Comparison of ENCODE assay signal across 21 mouse cellular contexts in genomic region chr19:5589159-5589558, GRCm38 (mm10). TPM values are rescaled to one million over a fixed set of nuclear protein-coding genes. Genes with fewer than 3 reads are reported as not detected.
DNase-seq lines count a peak whose midpoint lies in the region; ATAC-seq and TF ChIP-seq lines count a peak whose summit lies in the region.
"Had no signal": no experiment of that assay in that cellular context is flagged by ENCODE, and none has a peak within 500 bp of the region (broad histone marks: within the 10 kb centered on the region; RNA-seq: fewer than 3 reads in every experiment).

No protein-coding gene starts in this region.

- no peak overlapping the region for H3K4me2 ChIP-seq in kidney, embryonic 16.5 days (replicated peaks; ENCODE audit: low read depth, low read length)
- no peak overlapping the region for H3K4me2 ChIP-seq in lung, postnatal 0 days (replicated peaks; ENCODE audit: low read depth, low read length)
- H3K4me2 ChIP-seq: embryonic facial prominence, embryonic 15.5 days; heart, embryonic 15.5 days; neural tube, embryonic 13.5 days had no signal

- ATAC-seq in kidney, embryonic 16.5 days (ENCODE audit: low FRiP score, low TSS enrichment): no peak
- no peak for ATAC-seq in lung, postnatal 0 days
- ATAC-seq in megakaryocyte-erythroid progenitor cell, adult 5-6 weeks (replicated peaks; ENCODE audit: low FRiP score, low TSS enrichment, poor library complexity, severe bottlenecking): no peak
- ATAC-seq: forebrain, embryonic 14.5 days; Patski had no signal

- H3K79me2 ChIP-seq in MEL (ENCODE audit: control insufficient read depth, insufficient read depth, low read length, poor library complexity): no peaks in the 10 kb centered on the region

- H3K4me3 ChIP-seq in kidney, embryonic 16.5 days (ENCODE audit: low read length): no peak overlapping the region
- no peak overlapping the region for H3K4me3 ChIP-seq in lung, postnatal 0 days (ENCODE audit: low read depth, low read length)
- no peak overlapping the region for H3K4me3 ChIP-seq in MEL (ENCODE audit: control insufficient read depth in 1 of 2, insufficient read depth in 1 of 2, low read depth in 2 of 2, low read length in 2 of 2)
- H3K4me3 ChIP-seq in small intestine, adult 2 months (ENCODE audit: low read depth, low read length): no peak overlapping the region
- H3K4me3 ChIP-seq: embryonic facial prominence, embryonic 15.5 days; heart, embryonic 15.5 days; midbrain, embryonic 10.5 days; neural tube, embryonic 13.5 days had no signal

- H3K36me3 ChIP-seq in kidney, embryonic 16.5 days (ENCODE audit: insufficient read depth, low read length): no peaks in the 10 kb centered on the region
- H3K36me3 ChIP-seq in lung, postnatal 0 days (ENCODE audit: insufficient read depth, low read length): no peaks in the 10 kb centered on the region
- H3K36me3 ChIP-seq in MEL (ENCODE audit: control insufficient read depth in 1 of 2, insufficient read depth in 2 of 2, low read length in 2 of 2): no peaks in the 10 kb centered on the region
- no peaks in the 10 kb centered on the region for H3K36me3 ChIP-seq in small intestine, adult 2 months (ENCODE audit: control insufficient read depth, insufficient read depth, low read length)
- H3K36me3 ChIP-seq: embryonic facial prominence, embryonic 15.5 days; heart, embryonic 15.5 days; midbrain, embryonic 10.5 days; neural tube, embryonic 13.5 days had no signal

- no peaks in the 10 kb centered on the region for H3K4me1 ChIP-seq in kidney, embryonic 16.5 days (ENCODE audit: insufficient read depth, low read length)
- H3K4me1 ChIP-seq in lung, postnatal 0 days (ENCODE audit: insufficient read depth, low read depth, low read length): no peaks in the 10 kb centered on the region
- no peaks in the 10 kb centered on the region for H3K4me1 ChIP-seq in MEL (ENCODE audit: control insufficient read depth in 1 of 2, insufficient read depth in 2 of 2, low read length in 2 of 2)
- no peaks in the 10 kb centered on the region for H3K4me1 ChIP-seq in small intestine, adult 2 months (ENCODE audit: control insufficient read depth, insufficient read depth, insufficient read length, low read length)
- H3K4me1 ChIP-seq: embryonic facial prominence, embryonic 15.5 days; heart, embryonic 15.5 days; neural tube, embryonic 13.5 days had no signal

- TF ChIP-seq POLR2A in MEL (IDR thresholded peaks at IDR 0.05; ENCODE audit: control insufficient read depth in 1 of 2, insufficient read depth in 1 of 2, low read depth in 1 of 2, low read length in 2 of 2, poor library complexity in 1 of 2): no peak
- TF ChIP-seq POLR2A in small intestine, adult 2 months (IDR thresholded peaks at IDR 0.05; ENCODE audit: low read depth, low read length): no peak

- H3K27ac ChIP-seq in kidney, embryonic 16.5 days (ENCODE audit: low read length): no peak overlapping the region
- H3K27ac ChIP-seq in lung, postnatal 0 days (ENCODE audit: low read length): no peak overlapping the region
- no peak overlapping the region for H3K27ac ChIP-seq in MEL (ENCODE audit: control insufficient read depth, low read depth, low read length)
- no peak overlapping the region for H3K27ac ChIP-seq in small intestine, adult 2 months (ENCODE audit: insufficient read depth, low read depth, low read length)
- H3K27ac ChIP-seq: embryonic facial prominence, embryonic 15.5 days; heart, embryonic 15.5 days; midbrain, embryonic 10.5 days; neural tube, embryonic 13.5 days had no signal

- TF ChIP-seq RAD21 in MEL (IDR thresholded peaks at IDR 0.05; ENCODE audit: low read depth, low read length): peak; percentile 62

- 72% methylated on average over 9 of the region's 9 CpGs for WGBS in kidney, embryonic 16.5 days
- WGBS in lung, postnatal 0 days: 66% methylated on average over 9 of the region's 9 CpGs
- 62% methylated on average over 9 of the region's 9 CpGs for WGBS in small intestine, adult 2 months

- no peak overlapping the region for H3K9ac ChIP-seq in kidney, embryonic 16.5 days (replicated peaks; ENCODE audit: low read length)
- no peak overlapping the region for H3K9ac ChIP-seq in lung, postnatal 0 days (replicated peaks; ENCODE audit: low read depth)
- H3K9ac ChIP-seq in MEL (ENCODE audit: control insufficient read depth, low read depth, low read length, poor library complexity, severe bottlenecking): no peak overlapping the region
- H3K9ac ChIP-seq: embryonic facial prominence, embryonic 15.5 days; heart, embryonic 15.5 days; neural tube, embryonic 13.5 days had no signal

- no peak for TF ChIP-seq EP300 in lung, postnatal 0 days (IDR thresholded peaks at IDR 0.05)
- no peak for TF ChIP-seq EP300 in MEL (IDR thresholded peaks at IDR 0.05; ENCODE audit: low read depth in 1 of 2, low read length in 2 of 2)

- DNase-seq in kidney, postnatal 10 days: peak; percentile 49
- no peak for DNase-seq in lung, postnatal 0 days (ENCODE audit: low spot score)
- no peak for DNase-seq in lung, postnatal 36 days
- peak; percentile 43 for DNase-seq in MEL (ENCODE audit: low read depth, low spot score)
- DNase-seq: cerebellum, postnatal 10 days; embryo, embryonic 11 days; layer of hippocampus, adult 9-11 months; right cerebral cortex, postnatal 14 days; thymus, postnatal 25 days had no signal

- H3K27me3 ChIP-seq in kidney, embryonic 16.5 days (ENCODE audit: insufficient read depth, low read length): no peaks in the 10 kb centered on the region
- no peaks in the 10 kb centered on the region for H3K27me3 ChIP-seq in lung, postnatal 0 days (replicated peaks; ENCODE audit: insufficient read depth, low read length)
- H3K27me3 ChIP-seq in MEL (ENCODE audit: control insufficient read depth in 1 of 2, insufficient read depth in 2 of 2, low read length in 2 of 2): peaks cover 0 to 7% of the 10 kb centered on the region in 2 experiments; a peak in 1 of 4 replicates
- no peaks in the 10 kb centered on the region for H3K27me3 ChIP-seq in small intestine, adult 2 months (ENCODE audit: control insufficient read depth, insufficient read depth, low read length)
- H3K27me3 ChIP-seq: embryonic facial prominence, embryonic 15.5 days; neural tube, embryonic 13.5 days had no signal

- H3K9me3 ChIP-seq in kidney, embryonic 16.5 days (ENCODE audit: low read length): no peaks in the 10 kb centered on the region
- H3K9me3 ChIP-seq in lung, postnatal 0 days (ENCODE audit: low read length): no peaks in the 10 kb centered on the region
- no peaks in the 10 kb centered on the region for H3K9me3 ChIP-seq in MEL (replicated peaks; ENCODE audit: insufficient read depth, low read length)
- H3K9me3 ChIP-seq: embryonic facial prominence, embryonic 15.5 days; heart, embryonic 15.5 days; midbrain, embryonic 10.5 days; neural tube, embryonic 13.5 days had no signal

- peak; percentile 32 for TF ChIP-seq CTCF in lung, postnatal 0 days (IDR thresholded peaks at IDR 0.05)
- TF ChIP-seq CTCF in MEL (IDR thresholded peaks at IDR 0.05 in 2 of 3, conservative IDR thresholded peaks at IDR 0.05 in 1 of 3; ENCODE audit: control insufficient read depth in 1 of 3, insufficient read depth in 1 of 3, low read depth in 2 of 3, low read length in 3 of 3, poor library complexity in 1 of 3, severe bottlenecking in 1 of 3): peak; percentile 14 to 65 (median 59); a peak in 5 of 6 replicates
- TF ChIP-seq CTCF in small intestine, adult 2 months (IDR thresholded peaks at IDR 0.05; ENCODE audit: extremely low read depth, insufficient read length, insufficient replicate concordance, low read depth, low read length): peak; percentile 18; the same call in 1 of the 2 replicates

RNA-seq across cellular contexts. Expression of gene Rnaseh2c, which starts 12.5 kb away (rescaled TPM):
- 133 and 146 TPM in 2 replicates for polyA plus RNA-seq in kidney, embryonic 16.5 days (2015; fragmentation: Nextera tagmentation; extraction: Ambion mirVana)
- 59.6 and 68.5 TPM in 2 replicates for polyA plus RNA-seq in lung, postnatal 0 days (2015; fragmentation: Nextera tagmentation; extraction: Ambion mirVana)
- 109 and 124 TPM in 2 replicates for total RNA-seq in MEL (2012; rRNA removed)
- polyA plus RNA-seq in MEL (2012; ENCODE audit: insufficient read depth in 1 of 2, insufficient read length in 2 of 2, low read depth in 1 of 2, low replicate concordance in 2 of 2, missing spikeins in 1 of 2): 100 to 1,000 TPM in 1 of 2 experiments, not detected in 1; 165 TPM
- 47.0 and 68.0 TPM in 2 replicates for polyA plus RNA-seq in small intestine, adult 2 months (2012; rRNA removed)
- total RNA-seq in megakaryocyte-erythroid progenitor cell, adult 5-6 weeks (2014; fragmentation: Nextera tagmentation): 173 and 247 TPM in 2 replicates
- 72.8 and 97.8 TPM in 2 replicates for total RNA-seq in megakaryocyte-erythroid progenitor cell, adult 5-6 weeks (2017)

RNA-seq across cellular contexts. Expression of gene Kat5, which starts 20.9 kb away (rescaled TPM):
- 56.1 and 57.4 TPM in 2 replicates for polyA plus RNA-seq in kidney, embryonic 16.5 days (2015; fragmentation: Nextera tagmentation; extraction: Ambion mirVana)
- polyA plus RNA-seq in lung, postnatal 0 days (2015; fragmentation: Nextera tagmentation; extraction: Ambion mirVana): 51.1 and 51.9 TPM in 2 replicates
- 51.0 and 54.5 TPM in 2 replicates for total RNA-seq in MEL (2012; rRNA removed)
- 10 to 100 TPM in 1 of 2 experiments, not detected in 1; 67.6 TPM for polyA plus RNA-seq in MEL (2012; ENCODE audit: insufficient read depth in 1 of 2, insufficient read length in 2 of 2, low read depth in 1 of 2, low replicate concordance in 2 of 2, missing spikeins in 1 of 2)
- 19.0 and 40.4 TPM in 2 replicates for polyA plus RNA-seq in small intestine, adult 2 months (2012; rRNA removed)
- 46.2 and 55.6 TPM in 2 replicates for total RNA-seq in megakaryocyte-erythroid progenitor cell, adult 5-6 weeks (2014; fragmentation: Nextera tagmentation)
- 60.7 and 86.1 TPM in 2 replicates for total RNA-seq in megakaryocyte-erythroid progenitor cell, adult 5-6 weeks (2017)

RNA-seq across cellular contexts. Expression of gene Ap5b1, which starts 21.3 kb away (rescaled TPM):
- 10.9 and 11.5 TPM in 2 replicates for polyA plus RNA-seq in kidney, embryonic 16.5 days (2015; fragmentation: Nextera tagmentation; extraction: Ambion mirVana)
- polyA plus RNA-seq in lung, postnatal 0 days (2015; fragmentation: Nextera tagmentation; extraction: Ambion mirVana): 3.9 and 4.3 TPM in 2 replicates
- total RNA-seq in MEL (2012; rRNA removed): 18.0 and 18.5 TPM in 2 replicates
- polyA plus RNA-seq in MEL (2012; ENCODE audit: insufficient read depth in 1 of 2, insufficient read length in 2 of 2, low read depth in 1 of 2, low replicate concordance in 2 of 2, missing spikeins in 1 of 2): 10 to 100 TPM in 1 of 2 experiments, not detected in 1; 28.1 TPM
- 20.2 and 37.1 TPM in 2 replicates for polyA plus RNA-seq in small intestine, adult 2 months (2012; rRNA removed)
- total RNA-seq in megakaryocyte-erythroid progenitor cell, adult 5-6 weeks (2014; fragmentation: Nextera tagmentation): 4.0 and 5.5 TPM in 2 replicates
- total RNA-seq in megakaryocyte-erythroid progenitor cell, adult 5-6 weeks (2017): 1.4 and 4.3 TPM in 2 replicates

RNA-seq across cellular contexts. Expression of gene Ovol1, which starts 28.7 kb away (rescaled TPM):
- 17.2 and 18.9 TPM in 2 replicates for polyA plus RNA-seq in kidney, embryonic 16.5 days (2015; fragmentation: Nextera tagmentation; extraction: Ambion mirVana)
- polyA plus RNA-seq in lung, postnatal 0 days (2015; fragmentation: Nextera tagmentation; extraction: Ambion mirVana): 2.1 and 2.2 TPM in 2 replicates
- total RNA-seq in MEL (2012; rRNA removed): not detected in 2 replicates
- polyA plus RNA-seq in MEL (2012; ENCODE audit: insufficient read depth in 1 of 2, insufficient read length in 2 of 2, low read depth in 1 of 2, low replicate concordance in 2 of 2, missing spikeins in 1 of 2): under 1 TPM in 1 of 2 experiments, not detected in 1; 0.06 TPM
- 28.5 and 55.3 TPM in 2 replicates for polyA plus RNA-seq in small intestine, adult 2 months (2012; rRNA removed)
- not detected in 2 replicates for total RNA-seq in megakaryocyte-erythroid progenitor cell, adult 5-6 weeks (2014; fragmentation: Nextera tagmentation)
- not detected in 2 replicates for total RNA-seq in megakaryocyte-erythroid progenitor cell, adult 5-6 weeks (2017)
- total RNA-seq: hematopoietic stem cell, adult 5-6 weeks; left cerebral cortex, postnatal 14 days; monocyte, adult 5-6 weeks had no signal
- polyA plus RNA-seq: forebrain, embryonic 14.5 days; neural tube, embryonic 13.5 days had no signal

RNA-seq across cellular contexts. Expression of gene Rela, which starts 48.1 kb away (rescaled TPM):
- polyA plus RNA-seq in kidney, embryonic 16.5 days (2015; fragmentation: Nextera tagmentation; extraction: Ambion mirVana): 56.9 and 58.3 TPM in 2 replicates
- 50.1 and 51.5 TPM in 2 replicates for polyA plus RNA-seq in lung, postnatal 0 days (2015; fragmentation: Nextera tagmentation; extraction: Ambion mirVana)
- 16.4 and 19.0 TPM in 2 replicates for total RNA-seq in MEL (2012; rRNA removed)
- polyA plus RNA-seq in MEL (2012; ENCODE audit: insufficient read depth in 1 of 2, insufficient read length in 2 of 2, low read depth in 1 of 2, low replicate concordance in 2 of 2, missing spikeins in 1 of 2): 10 to 100 TPM in 1 of 2 experiments, not detected in 1; 61.7 TPM
- polyA plus RNA-seq in small intestine, adult 2 months (2012; rRNA removed): 35.8 and 61.0 TPM in 2 replicates
- 64.8 and 66.0 TPM in 2 replicates for total RNA-seq in megakaryocyte-erythroid progenitor cell, adult 5-6 weeks (2014; fragmentation: Nextera tagmentation)
- total RNA-seq in megakaryocyte-erythroid progenitor cell, adult 5-6 weeks (2017): 36.1 and 49.7 TPM in 2 replicates

Comparison
In these comparisons a context has a peak if more than half of its experiments do, and no peak if none do; other contexts are left out.
1. DNase-seq: peak in kidney, postnatal 10 days (single experiment) and MEL (single experiment); none in lung, postnatal 0 days (single experiment) and lung, postnatal 36 days (single experiment).
2. Peak in every context shown above with its lines, with median percentiles within 50 percentile points of each other: CTCF ChIP-seq.